Mouse (Mus musculus) liver, embryonic 18 days (tissue): Measurements from ENCODE around the gene Xlr4b. TPM values are rescaled to one million over a fixed set of nuclear protein-coding genes. Genes with fewer than 3 reads are reported as not detected.

ENCODE experiments used
- polyA plus RNA-seq: library from polyadenylated mRNA; depleted of rRNA; stranded (reverse); fragments of >200 nt; gene quantifications from 2 replicates; pipeline ENCODE4 v1.2.3, GENCODE M21; 2012; rRNA removed

Xlr4b gene
- polyA plus RNA-seq, result 0.87 and 3.3 TPM in 2 replicates

GRCm38 (mm10) chrX:73213819-73214564 is at the start of gene Xlr4b:
Gene Xlr4b (plus strand): TSS chrX:73214333.

DNA sequence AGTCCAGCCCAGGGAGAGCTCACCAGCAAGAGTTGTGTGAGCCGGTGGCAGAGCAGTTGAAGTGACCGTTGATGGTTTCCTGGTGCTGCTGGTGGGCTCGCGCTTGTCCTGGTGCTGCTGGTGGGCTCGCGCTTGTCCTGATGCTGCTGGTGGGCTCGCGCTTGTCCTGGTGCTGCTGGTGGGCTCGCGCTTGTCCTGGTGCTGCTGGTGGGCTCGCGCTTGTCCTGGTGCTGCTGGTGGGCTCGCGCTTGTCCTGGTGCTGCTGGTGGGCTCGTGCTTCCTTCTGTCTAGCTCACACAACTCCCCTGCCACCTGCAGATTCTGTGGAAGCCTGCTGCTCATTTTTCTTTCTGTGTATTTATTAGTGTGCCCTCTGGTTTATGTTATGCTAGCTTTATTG is 37.2 kb upstream of the Xlr4b start, which contains the start of gene Spin2d:
Gene Spin2d (minus strand): TSS at position 101 of the 400 bp plus-strand sequence.

DNA sequence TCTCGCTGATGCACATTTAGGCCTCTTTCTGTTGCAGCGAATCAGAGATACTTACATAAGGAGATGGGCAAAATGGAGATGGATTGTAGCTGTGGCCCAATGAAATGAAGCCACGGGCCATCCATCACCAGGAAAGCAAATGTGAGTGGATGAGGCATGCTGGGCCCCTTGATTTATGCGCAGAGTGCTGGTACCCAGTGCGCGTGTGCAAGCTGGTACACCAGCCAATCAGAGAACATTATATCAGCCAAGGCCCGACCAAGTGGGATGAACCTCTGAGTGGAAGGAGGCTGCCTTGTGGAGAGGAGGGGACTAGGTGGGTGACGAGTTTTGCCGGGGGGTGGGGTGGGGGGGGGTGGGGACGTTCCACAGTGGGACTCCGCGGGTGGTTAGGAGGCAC is 22.2 kb upstream of the Xlr4b start, which contains the start of gene Xlr3b:
Gene Xlr3b (plus strand): TSS at position 274 of the 400 bp plus-strand sequence.

DNA sequence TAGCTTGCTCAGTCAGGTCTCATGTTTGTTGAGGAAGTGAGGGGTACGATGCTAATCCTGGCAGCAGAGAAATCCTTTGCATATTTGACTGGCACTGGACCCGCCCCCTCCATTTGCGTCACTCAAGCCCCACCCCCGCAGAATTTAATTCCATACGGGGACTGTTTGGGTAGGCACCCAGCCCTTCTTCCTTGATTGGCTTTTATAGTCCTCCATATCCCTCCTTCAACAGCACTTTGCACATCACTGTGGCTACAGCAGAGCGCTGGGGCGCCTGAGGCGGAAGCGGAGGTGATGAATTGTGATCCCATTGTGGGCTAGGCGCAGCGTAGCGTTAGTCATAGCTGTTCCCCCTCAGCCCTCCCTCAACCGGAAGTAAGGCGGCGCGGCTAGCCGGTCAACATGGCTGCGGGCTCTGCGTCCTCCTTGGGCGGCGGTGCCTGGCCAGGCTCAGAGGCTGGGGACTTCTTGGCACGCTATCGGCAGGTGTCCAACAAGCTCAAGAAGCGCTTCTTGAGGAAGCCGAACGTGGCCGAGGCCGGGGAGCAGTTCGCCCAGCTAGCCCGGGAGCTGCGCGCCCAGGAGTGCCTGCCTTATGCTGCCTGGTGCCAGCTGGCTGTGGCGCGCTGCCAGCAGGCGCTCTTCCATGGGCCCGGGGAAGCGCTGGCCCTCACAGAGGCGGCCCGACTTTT is 13.9 kb downstream of the Xlr4b start, which contains the start of gene F8a:
Gene F8a (plus strand): TSS at position 378 of the 692 bp plus-strand sequence.

DNA sequence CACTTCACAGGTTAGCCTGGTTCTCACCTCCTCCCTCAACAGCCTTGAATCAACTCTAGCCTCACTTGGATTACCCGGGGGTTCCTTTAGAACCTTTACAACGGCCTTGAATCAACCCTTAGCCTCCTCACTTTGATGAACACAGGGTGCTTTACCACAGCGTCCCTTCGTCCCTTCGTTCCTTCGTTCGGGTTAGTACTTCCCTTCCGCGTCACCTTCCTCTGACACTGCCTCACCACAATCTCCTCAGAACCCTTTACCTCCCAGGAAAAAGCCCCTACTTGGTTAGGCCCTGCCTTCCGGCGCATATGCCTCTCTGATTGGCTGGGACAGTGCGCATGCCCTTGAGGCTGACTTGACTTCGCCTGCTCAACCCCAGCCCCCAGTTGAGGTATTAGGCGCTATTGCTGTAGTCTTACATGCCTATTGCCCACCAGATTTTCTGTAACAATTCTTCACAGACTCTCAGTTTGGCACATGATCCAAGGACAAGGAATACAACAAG is 28.7 kb downstream of the Xlr4b start, which contains the start of gene Xlr4c:
Gene Xlr4c (minus strand): TSS at position 310 of the 505 bp plus-strand sequence.

GRCm38 (mm10) chrX:73265270-73265669 is 51.1 kb downstream of the Xlr4b start, which contains the start of gene Xlr3c:
Gene Xlr3c (minus strand): TSS chrX:73265390.

Other genes with a start within 250 kb of the Xlr4b start
- gene Zfp185, start 227.0 kb upstream of the Xlr4b start, polyA plus RNA-seq, result 0.42 and 0.50 TPM in 2 replicates
- 0.23 TPM in 1 of 2 replicates, not detected in the other for gene Pnma5, start 177.2 kb upstream of the Xlr4b start, polyA plus RNA-seq
- gene Pnma3, start 149.5 kb upstream of the Xlr4b start, polyA plus RNA-seq, result not detected in 2 replicates
- 1.2 and 5.0 TPM in 2 replicates for gene Xlr4a, start 131.9 kb upstream of the Xlr4b start, polyA plus RNA-seq
- 7.3 and 9.4 TPM in 2 replicates for gene Xlr3a, start 117.2 kb upstream of the Xlr4b start, polyA plus RNA-seq
- 0.30 and 0.37 TPM in 2 replicates for gene Gm14685, start 97.3 kb upstream of the Xlr4b start, polyA plus RNA-seq
- 0.12 TPM in 1 of 2 replicates, not detected in the other for gene Xlr5b, start 65.5 kb upstream of the Xlr4b start, polyA plus RNA-seq
- 0.19 and 0.50 TPM in 2 replicates for gene DXBay18, start 64.9 kb upstream of the Xlr4b start, polyA plus RNA-seq
- gene Spin2d, start 37.3 kb upstream of the Xlr4b start, polyA plus RNA-seq, result not detected in 2 replicates
- gene Xlr3b, start 22.1 kb upstream of the Xlr4b start, polyA plus RNA-seq, result 6.0 and 6.9 TPM in 2 replicates
- gene F8a, start 14.0 kb downstream of the Xlr4b start, polyA plus RNA-seq, result 2.0 and 2.2 TPM in 2 replicates
- gene Xlr4c, start 28.8 kb downstream of the Xlr4b start, polyA plus RNA-seq, result 0.19 and 0.41 TPM in 2 replicates
- not detected in 2 replicates for gene Xlr3c, start 51.1 kb downstream of the Xlr4b start, polyA plus RNA-seq
- 0.13 and 0.38 TPM in 2 replicates for gene Xlr5a, start 78.6 kb downstream of the Xlr4b start, polyA plus RNA-seq
- gene Xlr5c, start 78.6 kb downstream of the Xlr4b start, polyA plus RNA-seq, result not detected in 2 replicates
- gene Gm45015, start 122.5 kb downstream of the Xlr4b start, polyA plus RNA-seq, result not detected in 2 replicates
- gene Zfp275, start 128.3 kb downstream of the Xlr4b start, polyA plus RNA-seq, result 5.3 and 6.1 TPM in 2 replicates
- not detected in 2 replicates for gene Gm18336, start 184.4 kb downstream of the Xlr4b start, polyA plus RNA-seq
- gene Zfp92, start 196.8 kb downstream of the Xlr4b start, polyA plus RNA-seq, result 0.01 TPM in 2 replicates
- gene Trex2, start 221.0 kb downstream of the Xlr4b start, polyA plus RNA-seq, result not detected in 2 replicates
- 19.4 and 21.1 TPM in 2 replicates for gene Haus7, start 244.7 kb downstream of the Xlr4b start, polyA plus RNA-seq